Mouse (Mus musculus) lung, postnatal 36 days (tissue): ENCODE measurements at regions not wholly inside any gene's neighbourhood (a gene's known extent, or its start where the extent isn't known, plus 50 kb on each side); places are given as distances from the start of the nearest gene placed in this dataset.
"Not testable (repeated sequence)": the region's sequence is repeated elsewhere in the genome, so short reads cannot be mapped to it uniquely, and the experiment has no call there.

Experiments
- DNase-seq: peaks from one replicate; pipeline ENCODE4 v3.0.0; 2022; ENCODE audit warnings: mixed read lengths

DNA sequence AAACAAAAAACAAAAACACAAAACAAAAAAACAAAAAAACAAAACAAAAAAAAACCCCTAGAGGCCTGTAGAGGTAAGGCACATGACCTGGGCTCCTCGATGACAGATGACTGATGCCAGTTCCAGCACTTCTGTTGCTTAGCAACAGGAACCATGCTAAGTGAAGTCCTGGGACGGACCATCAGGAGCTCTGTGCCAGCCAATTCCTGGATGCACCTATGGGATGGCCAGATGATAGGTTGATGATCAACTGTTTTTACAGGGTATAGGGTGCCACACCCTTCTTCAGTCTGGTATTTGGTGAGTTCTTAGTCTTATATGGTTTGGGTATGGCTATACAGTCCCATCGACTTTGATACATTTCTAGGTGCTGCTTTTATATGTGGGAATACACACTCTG is 209.9 kb downstream of the Med10 start:
- DNase-seq, result no peak

DNA sequence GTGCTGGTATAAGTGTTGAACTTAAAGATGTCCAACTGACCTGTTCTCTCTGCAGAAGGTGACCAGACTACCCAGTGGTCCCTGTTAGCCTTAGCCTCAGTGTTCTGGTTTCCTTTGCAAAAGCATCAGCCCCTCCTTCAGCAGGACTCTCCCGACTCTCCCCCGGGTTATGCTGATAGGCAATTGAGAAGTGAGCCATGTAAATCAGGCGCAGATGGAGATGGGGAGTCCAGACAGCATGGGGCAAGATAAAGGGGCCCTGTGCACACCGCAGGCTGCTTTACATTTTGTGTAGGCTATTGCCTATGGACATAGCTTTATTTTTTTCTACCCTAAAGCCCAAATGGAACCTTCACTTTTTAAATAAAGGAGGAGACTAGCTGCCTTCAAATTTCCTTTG is 213.0 kb downstream of the Med10 start:
- DNase-seq, result no peak

DNA sequence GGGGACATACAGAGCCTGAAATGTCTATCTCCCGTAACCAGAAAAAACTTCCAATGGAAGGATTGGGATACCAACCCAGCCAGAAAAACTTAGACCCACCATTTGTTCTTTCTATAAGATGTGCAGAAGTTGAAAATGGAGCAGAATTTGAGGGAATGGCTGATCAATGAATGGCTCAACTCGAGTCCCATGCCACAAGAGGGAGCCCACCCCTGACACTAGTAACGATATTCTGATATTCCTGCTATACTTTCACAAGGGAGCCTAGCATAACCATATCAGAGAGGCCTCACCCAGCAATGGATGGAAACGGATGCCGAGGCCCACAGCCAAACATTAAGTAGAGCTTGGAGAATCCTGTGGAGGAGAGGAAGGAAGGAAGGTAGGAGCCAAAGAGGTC is 215.3 kb downstream of the Med10 start:
- DNase-seq, result no peak

DNA sequence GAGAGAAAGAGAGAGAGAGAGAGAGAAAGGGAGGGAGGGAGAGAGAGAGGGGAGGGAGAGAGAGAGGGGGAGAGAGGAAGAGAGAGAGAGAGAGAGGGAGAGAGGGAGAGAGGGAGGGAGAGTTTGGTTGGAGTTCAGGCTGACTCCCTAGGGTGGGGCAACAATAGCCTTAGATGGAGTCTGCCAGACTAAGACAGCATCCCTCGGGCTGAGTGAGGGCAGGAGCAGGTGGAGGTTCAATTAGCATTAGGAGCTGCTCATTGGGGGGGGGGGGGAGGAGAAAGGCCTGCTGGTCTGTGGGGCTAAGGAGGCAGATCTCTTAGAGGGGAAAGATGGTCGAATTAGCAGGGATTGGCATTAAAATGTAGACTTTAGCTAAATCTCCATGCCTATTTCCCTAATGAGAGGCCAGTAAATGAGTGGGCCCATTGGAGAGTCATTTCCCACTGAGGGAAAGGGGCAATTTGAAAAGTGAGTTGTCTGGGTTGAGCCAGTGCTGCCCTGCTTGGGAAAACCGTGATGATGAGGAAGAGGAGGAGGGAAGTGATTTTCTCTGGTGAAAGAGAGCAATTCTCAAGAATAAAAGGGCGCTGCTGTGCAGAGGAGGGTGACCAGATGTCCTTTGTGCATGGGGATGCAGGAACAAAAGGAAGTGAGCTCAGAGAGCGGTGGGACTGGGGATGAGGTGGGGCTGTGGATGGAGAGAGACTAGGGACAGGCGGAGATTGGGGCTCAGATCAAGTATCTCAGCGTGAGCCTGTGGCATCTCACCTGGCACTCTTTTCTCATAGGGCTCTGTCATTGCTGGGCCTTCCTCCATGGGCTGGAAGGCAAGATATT is 218.0 kb downstream of the Med10 start:
- DNase-seq, result no peak

DNA sequence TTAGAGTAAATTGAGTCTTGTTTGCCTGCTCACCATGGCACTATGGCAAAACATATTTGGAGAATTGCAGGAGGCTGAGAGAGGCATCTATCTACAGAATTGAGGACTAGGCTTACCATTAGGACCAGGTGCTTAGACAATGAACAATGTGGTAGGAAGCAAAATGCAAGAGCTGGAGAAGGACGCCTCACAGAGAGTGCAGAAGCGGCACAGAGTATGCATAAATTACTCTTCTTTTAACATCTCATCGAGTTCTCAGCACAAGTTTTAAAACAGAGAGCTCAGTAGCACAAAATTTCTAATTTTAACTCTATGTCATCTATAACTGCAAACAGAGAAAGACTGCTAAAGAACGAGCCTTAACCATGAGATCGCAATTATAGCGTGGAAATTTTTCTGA is 231.1 kb downstream of the Med10 start:
- DNase-seq, result no peak

DNA sequence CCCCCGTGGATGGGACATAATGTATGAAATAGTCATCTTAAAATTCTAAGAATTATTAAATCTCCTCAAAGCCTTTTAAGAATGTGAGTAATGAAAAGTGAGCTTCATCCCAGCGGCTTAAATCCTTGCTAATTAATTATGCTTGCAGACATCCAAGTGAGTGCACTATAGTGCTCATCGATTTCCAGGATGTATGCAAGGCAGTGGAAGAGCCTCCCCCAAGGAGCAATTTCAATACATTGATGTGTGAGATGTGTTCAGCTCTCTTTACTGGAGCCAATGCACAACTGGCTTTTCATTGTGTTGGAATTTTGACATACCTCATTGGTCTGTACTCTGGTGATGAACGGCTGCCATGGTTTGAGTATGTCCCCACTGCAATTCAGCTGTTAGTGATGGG is 231.6 kb downstream of the Med10 start:
- DNase-seq, result no peak

DNA sequence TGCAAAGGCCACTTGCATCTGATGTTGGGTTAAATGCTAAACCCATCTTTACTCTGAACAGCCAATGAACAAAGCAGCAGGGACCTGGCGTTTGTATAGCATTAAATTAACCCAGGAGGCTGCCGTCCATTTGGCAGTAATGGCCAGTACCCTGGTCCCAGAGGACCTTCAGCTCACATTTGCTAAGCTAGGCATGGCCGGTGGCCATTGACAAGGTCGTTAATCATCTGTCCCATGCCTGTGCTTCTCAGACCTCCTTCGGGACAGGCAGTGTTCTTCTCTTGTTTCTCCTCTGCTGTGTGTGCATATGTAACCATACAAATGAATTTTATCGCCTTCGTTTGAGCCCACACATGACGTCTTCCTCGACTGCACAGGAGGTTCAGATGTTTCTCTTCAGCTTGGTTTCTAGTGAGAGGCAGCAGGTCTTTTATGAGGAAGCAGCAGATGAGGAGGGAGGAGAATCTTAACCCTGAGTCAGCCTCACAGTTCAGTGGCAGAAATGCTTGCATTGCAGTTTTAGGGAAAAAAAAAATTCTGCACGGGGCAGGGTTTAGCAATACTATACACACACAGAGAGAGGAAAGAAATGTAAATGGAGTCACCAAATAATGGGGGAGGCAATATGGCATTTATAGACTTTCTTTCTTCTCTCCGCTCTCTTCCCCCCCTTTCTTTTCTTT is 235.9 kb downstream of the Med10 start:
- no peak for DNase-seq

DNA sequence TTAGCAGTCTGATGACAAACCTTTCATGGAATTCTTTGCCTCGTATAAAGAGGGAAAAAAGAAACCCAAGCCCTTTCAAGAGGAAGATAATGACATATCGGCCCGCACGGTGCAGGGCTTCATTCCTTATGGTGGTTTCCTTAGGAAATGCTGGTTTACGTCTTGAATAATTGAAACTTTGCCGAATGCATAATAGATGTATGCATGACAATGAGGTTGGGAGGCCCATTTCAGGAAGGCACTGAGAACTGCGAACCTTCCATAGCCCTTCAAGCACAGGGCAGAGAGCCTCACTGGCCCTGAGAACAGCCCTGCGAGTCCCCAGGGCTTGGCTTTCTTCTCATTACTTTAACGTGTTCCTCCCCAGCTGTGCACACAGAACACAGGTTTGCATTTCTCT is 255.7 kb downstream of the Med10 start:
- no peak for DNase-seq

DNA sequence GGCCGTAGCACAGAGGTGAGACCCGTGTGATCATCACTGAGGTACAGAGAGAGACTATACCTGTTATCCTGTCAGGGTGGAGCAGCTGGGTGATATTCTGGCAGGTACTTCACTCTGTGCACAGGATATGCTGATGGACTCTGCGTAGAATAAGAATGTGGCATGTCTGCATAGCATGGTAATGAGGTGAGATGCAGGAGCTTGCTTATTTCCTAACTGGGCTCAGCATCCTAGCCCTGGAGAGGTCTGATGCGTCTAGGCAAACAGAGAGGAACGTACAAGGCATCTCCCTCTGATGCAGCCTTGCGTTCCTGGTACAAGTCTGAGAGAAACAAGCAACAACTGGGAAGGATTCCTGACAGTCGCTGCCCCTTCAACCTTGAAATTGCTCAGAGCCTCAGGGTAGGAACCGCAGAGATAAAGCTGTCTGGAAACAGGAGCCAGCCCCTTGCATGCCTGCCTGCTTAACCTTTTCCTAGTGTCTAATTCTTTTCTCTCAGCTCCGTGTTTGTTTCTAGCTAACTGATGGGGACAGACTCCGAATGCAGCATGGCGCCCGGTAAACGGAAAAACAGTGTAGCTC is 259.3 kb downstream of the Med10 start:
- DNase-seq, result no peak

DNA sequence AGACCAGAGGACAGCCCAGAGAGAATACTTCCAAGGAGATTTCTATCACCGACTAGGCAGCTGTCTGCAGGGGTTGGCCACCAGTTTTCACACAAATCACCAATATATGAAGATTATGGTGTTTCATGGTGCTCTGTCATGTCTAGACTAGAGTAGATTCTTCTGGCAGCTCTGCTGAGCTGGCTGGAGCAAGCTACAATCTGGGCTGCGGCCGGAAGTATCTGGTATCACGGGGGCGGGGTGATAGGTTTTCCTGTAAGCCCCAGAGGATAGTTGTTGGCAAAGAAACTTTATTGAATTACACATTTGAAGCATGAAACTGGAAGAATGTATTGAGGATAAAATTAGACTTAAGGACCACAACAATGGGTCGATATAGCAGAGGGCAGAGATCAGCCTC is 271.5 kb downstream of the Med10 start:
- DNase-seq, result no peak

DNA sequence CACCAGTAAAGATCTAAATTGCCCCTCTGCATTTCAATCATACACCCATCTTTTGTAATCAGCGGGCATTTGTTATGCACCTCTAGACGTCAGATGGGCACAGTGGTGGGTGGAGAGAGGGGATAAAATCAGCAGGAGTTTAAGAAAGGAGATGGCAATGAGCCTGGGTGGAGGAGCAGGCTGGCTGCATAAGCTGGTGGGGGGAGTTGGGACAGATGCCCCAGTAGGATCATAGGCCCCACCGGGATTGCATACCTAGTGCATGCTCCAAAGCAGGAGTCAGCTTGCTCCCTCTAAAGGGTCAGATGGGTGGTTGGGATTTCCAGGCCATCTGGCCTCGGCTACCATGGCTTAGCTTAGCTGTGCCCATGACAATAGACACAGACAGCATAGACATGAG is 273.2 kb downstream of the Med10 start:
- DNase-seq, result no peak

DNA sequence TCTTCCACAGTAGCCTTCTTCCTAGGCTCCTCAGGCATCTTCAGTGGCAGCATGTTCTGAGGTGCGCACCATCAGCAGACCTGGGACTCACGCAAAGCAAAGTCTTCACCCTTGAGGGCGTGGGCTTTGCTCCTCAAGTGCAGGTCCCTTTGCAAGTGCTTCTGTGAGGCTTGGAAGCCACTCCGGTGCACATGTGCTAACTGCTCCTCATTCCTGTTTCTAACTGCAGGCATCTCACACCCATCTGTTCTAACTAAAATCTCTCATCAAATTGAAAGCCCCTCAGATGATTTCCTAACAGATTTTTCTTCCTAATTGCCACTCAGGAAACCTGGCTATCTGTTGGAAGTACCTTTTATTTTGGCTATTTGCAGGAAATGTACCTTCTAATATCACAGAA is 278.9 kb downstream of the Med10 start:
- no peak for DNase-seq

DNA sequence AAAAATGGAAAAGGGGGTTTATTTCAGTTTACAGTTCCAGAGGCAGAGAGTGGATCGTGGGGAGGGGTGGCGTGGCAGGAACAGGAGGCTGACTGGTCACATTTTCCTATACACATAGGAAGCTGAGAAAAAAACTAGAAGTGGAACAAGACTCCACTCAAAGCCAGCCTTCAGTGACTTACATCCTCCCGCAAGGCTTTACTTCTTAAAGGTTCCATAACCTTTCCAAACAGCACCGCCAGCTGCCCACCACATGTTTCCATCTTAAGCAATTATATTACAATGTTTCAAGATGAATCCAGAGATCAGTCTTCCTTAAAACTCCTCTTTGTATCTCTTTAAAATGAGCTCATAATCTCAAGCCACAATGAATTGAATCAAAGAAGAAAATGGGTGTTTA is 290.7 kb downstream of the Med10 start:
- no peak for DNase-seq

DNA sequence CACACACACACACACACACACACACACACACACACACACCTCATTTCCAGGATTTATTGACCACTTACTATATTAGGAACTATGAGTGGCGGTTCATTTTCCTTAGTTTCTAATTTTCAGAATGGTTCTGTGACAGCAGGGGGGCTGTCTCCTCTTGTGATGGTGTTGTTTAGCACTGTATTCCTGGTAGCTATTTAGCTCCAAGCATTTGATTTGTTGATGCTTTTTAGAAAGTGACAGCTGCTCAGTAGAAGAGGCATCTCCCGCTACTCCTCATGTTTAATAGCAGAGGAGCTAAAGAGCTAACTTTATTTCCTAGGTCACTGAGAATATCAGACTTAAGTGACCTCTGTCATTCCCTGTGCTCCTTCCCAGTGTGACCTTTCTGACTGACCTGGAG is 291.8 kb downstream of the Med10 start:
- no peak for DNase-seq

DNA sequence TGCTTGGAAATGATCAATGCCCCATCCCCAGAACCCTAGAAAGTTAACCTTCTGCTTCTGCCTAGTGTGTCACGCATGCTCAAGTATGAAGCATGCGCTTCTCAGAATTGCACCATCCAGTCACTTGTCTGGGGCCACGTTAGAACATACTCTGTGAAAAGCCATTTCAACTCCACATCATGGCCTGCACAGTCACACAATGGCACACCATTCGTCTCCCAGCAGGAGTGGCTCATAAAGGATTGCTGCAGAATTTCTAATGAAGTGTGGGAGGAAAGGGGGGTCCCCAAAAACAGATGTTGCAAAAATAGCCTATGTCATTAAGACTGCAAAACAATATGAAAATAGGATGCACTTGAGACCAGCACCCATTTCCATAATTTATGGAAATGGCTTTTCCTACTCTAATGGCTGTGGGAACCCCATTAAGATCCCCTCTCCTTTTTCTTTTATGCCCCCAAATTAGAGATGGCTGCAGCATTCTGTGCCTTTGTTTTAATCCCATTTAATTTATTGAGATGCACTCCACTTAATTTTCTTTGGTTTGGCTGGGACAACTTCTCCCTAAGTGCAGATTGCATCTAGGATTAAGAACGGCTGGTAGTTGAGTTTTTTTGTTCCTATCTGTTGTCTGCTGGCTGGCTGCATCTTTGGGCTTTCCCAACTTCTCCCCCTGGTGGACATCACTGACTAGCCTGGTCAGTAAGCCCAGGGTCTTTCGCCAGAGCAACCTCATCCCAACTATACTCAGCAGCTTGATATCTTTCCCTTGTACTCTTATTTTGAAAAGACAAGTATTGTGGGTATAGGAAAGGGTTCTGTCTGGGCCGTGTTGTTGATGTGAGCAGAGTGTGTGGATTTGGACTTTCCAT is 294.5 kb downstream of the Med10 start:
- no peak for DNase-seq

DNA sequence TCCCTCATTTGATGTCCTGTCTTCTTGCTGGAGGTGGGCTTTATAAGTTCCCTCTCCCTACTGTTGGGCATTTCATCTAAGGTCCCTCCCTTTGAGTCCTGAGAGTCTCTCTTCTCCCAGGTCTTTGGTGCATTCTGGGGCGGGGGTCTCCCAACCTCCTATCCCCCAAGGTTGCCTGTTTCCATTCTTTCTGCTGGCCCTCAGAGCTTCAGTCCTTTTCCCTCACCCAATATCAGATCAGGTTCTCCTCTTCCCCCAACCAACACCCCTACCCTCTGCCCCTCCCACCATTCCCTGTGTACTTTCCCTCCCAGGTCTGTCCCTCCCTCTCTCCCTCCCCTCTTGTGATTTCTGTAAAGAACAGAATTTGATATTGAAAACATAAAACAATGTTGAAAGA is 297.9 kb downstream of the Med10 start:
- DNase-seq, result not testable (repeated sequence)

DNA sequence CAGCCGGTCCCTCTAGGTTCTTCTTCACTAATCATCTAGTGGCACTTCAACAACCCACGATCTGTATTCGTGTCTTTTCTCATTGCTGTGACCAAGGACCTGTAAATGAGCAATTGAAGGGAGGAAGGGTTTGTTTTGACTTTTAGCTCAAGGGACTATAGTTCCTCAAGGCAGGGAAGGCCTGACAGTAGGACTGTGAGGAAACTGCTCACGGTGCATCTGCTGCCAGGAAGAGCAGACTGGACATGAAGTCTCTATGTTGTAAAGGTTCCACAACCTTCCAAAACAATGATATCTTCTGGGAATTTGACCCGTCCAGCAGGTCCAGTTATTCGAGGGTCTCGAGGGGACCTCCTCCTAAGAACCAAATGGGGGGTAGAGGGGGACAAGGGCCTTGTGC is 300.8 kb downstream of the Med10 start:
- no peak for DNase-seq

DNA sequence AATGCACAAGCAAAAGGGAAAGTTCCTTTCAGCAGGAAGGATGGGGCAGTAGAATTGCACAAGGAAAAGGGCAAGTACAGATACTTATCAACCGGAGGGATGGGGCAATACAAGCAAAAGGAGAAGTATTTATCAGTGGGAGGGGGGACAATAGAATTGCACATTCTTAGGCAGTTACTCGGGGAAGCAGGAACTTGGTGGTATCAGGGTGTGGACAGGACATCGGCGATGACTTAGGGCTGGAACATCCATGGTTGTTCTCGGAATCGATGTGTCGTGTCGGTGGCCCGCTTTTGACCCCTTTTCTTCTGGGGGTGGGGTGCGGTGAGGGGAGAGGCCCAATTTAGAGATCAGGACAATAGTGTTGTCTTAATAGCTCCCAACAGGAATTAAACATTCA is 301.3 kb downstream of the Med10 start:
- DNase-seq, result not testable (repeated sequence)

DNA sequence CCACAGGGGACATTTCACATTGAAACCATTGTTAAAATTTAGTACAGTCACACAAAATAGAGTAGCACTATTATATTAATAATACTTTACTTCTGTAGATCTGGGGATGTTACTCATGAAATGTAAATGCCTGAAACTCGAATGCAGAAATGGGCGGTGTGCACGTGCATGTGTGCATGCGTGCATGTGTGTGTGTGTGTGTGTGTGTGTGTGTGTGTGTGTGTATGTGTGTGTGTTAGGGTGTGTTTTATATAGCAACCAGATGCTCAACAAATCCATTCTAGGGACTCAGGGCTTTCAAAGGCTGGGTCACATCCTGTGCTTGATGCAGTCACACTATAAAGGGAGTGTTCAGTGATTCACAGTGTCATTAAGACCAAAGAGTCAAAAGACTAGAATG is 301.7 kb downstream of the Med10 start:
- no peak for DNase-seq

DNA sequence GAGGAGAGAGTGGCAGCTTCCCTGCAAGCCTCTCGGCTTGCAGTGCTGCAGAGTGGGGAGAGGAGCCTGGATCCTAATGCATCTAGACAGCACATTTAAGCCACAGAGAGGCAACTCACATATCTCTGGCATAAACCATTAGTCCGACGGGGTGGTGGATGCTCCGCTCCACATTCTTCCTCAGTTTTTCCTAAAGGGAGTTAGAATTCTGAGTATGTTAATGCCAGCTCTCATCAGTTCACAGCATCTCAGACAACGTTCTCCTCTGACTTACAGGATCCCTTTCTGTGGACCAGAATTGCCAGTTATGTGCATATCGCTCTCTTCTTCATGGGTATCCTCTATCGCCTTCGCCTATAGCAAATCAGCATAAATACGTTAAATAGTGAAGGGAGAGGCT is 313.4 kb downstream of the Med10 start:
- no peak for DNase-seq

DNA sequence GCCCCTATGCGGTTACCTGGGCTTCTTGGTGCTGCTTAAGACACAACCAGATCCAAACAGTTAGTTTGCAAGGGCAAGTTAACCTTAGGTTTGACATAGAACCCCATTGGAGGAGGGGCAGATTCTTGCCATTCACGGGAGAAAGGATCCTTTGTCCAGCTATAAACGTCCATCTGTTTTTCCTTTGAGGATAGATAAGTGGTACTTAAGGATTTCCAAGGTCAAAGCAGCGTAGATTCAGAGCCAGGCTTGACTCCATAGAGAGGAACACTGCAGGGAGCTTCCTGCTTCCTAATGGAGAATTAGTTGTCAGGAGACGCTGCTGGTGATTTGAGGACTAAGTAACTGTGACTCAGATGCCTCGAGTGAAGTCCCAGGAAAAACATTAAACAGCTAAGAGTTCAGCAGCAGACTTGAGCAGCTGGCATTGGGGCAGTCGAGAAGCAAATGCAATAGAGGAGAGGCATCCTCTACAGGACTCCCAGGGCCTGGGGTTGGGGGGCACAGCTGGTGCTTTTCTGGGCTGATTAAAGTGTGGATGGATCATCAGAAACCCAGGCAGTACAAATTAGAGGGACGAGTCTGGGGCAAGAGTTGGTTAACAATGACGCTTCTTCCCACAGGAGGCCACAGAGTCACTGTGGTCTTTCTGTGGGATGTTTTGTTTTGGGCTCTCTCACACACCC is 322.8 kb downstream of the Med10 start:
- DNase-seq, result no peak

DNA sequence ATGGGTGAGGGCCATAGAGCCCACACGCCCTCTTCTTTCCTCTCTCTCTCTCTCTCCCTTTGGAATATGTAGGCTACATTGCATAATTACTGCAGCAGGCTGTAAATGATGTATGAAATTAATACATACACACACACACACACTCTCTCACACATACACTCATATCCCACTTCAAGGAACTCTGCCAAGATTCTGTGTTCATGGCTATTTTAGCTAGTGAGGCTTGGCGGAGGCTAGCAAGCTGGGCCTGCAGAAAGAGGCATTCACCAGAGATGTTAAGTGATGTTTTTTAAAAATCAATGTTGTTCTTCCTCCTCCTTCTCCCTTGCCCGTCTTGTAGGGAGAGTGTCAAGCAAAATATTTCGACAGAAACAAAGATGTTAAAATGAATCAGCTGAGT is 325.1 kb downstream of the Med10 start:
- DNase-seq, result no peak

DNA sequence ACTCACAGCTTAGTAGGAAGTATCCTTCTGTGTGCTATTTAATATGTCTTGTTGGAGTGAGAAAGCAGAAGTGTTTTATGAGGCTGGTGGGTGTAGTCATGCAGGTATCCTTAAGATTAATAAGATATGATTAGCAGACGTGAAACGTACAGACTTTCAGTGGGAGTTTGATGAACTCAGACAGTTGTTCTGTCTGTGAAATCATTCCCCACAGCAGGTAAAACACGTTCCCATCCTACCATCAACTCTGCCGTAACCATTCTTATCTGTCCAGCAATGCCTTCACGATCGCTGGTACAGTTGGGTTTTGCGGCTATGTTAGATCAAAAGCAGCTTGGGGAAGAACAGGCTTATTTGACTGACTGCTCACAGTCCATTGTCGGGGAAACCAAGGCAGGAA is 332.3 kb downstream of the Med10 start:
- no peak for DNase-seq
